Mouse (Mus musculus): ENCODE data around the gene G6pc2.

The G6pc2 gene

GRCm38 (mm10) chr2:69210773-69211172 lies at the start of gene G6pc2:
TSS of gene G6pc2 (plus strand) at chr2:69211073.
- DNase-seq (ENCODE audit: low spot score in 2 of 2) = no peak

- no peak for DNase-seq (ENCODE audit: low spot score in 2 of 2)
Observed at GRCm38 (mm10) chr2:69170395-69171077, 40.3 kb upstream of the G6pc2 start.

GRCm38 (mm10) chr2:69175296-69175695 lies 35.6 kb upstream of the G6pc2 start:
- no peak for DNase-seq (ENCODE audit: low spot score in 2 of 2)

GRCm38 (mm10) chr2:69179721-69180120 lies 31.2 kb upstream of the G6pc2 start:
- no peak for DNase-seq (ENCODE audit: low spot score in 2 of 2)

- DNase-seq (ENCODE audit: low spot score in 2 of 2) = no peak
Observed at GRCm38 (mm10) chr2:69187990-69188389, 22.9 kb upstream of the G6pc2 start.

GRCm38 (mm10) chr2:69188732-69189131 lies 22.1 kb upstream of the G6pc2 start:
- DNase-seq (ENCODE audit: low spot score in 2 of 2) = no peak

GRCm38 (mm10) chr2:69189222-69189621 lies 21.7 kb upstream of the G6pc2 start:
- no peak for DNase-seq (ENCODE audit: low spot score in 2 of 2)

- DNase-seq (ENCODE audit: low spot score in 2 of 2) = no peak
Observed at GRCm38 (mm10) chr2:69191059-69191458, 19.8 kb upstream of the G6pc2 start.

GRCm38 (mm10) chr2:69193555-69193954 lies 17.3 kb upstream of the G6pc2 start:
- no peak for DNase-seq (ENCODE audit: low spot score in 2 of 2)

GRCm38 (mm10) chr2:69205185-69205584 lies 5.7 kb upstream of the G6pc2 start:
- DNase-seq (ENCODE audit: low spot score in 2 of 2) = no peak

- DNase-seq (ENCODE audit: low spot score in 2 of 2) = peak; percentile 90 to 91
Observed at GRCm38 (mm10) chr2:69205791-69206351, 5.0 kb upstream of the G6pc2 start, which contains the start of gene Spc25. TSS of gene Spc25 (minus strand) at chr2:69206194.

GRCm38 (mm10) chr2:69206523-69206922 lies 4.3 kb upstream of the G6pc2 start:
- no peak for DNase-seq (ENCODE audit: low spot score in 2 of 2)

- DNase-seq (ENCODE audit: low spot score in 2 of 2) = no peak
Observed at GRCm38 (mm10) chr2:69209684-69210083, 1.2 kb upstream of the G6pc2 start.

- no peak for DNase-seq (ENCODE audit: low spot score in 2 of 2)
Observed at GRCm38 (mm10) chr2:69212652-69213051, 1.8 kb downstream of the G6pc2 start.

- DNase-seq (ENCODE audit: low spot score in 2 of 2) = no peak
Observed at GRCm38 (mm10) chr2:69215242-69215641, 4.4 kb downstream of the G6pc2 start.

GRCm38 (mm10) chr2:69221868-69222416 lies 11.1 kb downstream of the G6pc2 start:
- no peak for DNase-seq (ENCODE audit: low spot score in 2 of 2)

GRCm38 (mm10) chr2:69222815-69223214 lies 11.9 kb downstream of the G6pc2 start:
- DNase-seq (ENCODE audit: low spot score in 2 of 2) = no peak

GRCm38 (mm10) chr2:69224724-69225123 lies 13.9 kb downstream of the G6pc2 start:
- no peak for DNase-seq (ENCODE audit: low spot score in 2 of 2)

GRCm38 (mm10) chr2:69226876-69227275 lies 16.0 kb downstream of the G6pc2 start:
- no peak for DNase-seq (ENCODE audit: low spot score in 2 of 2)

GRCm38 (mm10) chr2:69228635-69229034 lies 17.8 kb downstream of the G6pc2 start:
- no peak for DNase-seq (ENCODE audit: low spot score in 2 of 2)

- no peak for DNase-seq (ENCODE audit: low spot score in 2 of 2)
Observed at GRCm38 (mm10) chr2:69230137-69230536, 19.3 kb downstream of the G6pc2 start.

GRCm38 (mm10) chr2:69232101-69232500 lies 21.2 kb downstream of the G6pc2 start:
- no peak for DNase-seq (ENCODE audit: low spot score in 2 of 2)

GRCm38 (mm10) chr2:69234976-69235678 lies 24.3 kb downstream of the G6pc2 start:
- no peak for DNase-seq (ENCODE audit: low spot score in 2 of 2)
